Mouse (Mus musculus) neural tube, postnatal 0 days (tissue): Measurements from ENCODE around the gene Gm4141. TPM values are rescaled to one million over a fixed set of nuclear protein-coding genes. Genes with fewer than 3 reads are reported as not detected.

ENCODE experiments used
- polyA plus RNA-seq: library from polyadenylated mRNA; unstranded; fragments of >200 nt; fragmentation: Nextera tagmentation; extraction: Ambion mirVana; gene quantifications from 2 replicates; pipeline ENCODE4 v1.2.1, GENCODE M21; 2015

The Gm4141 gene
- not detected in 2 replicates for polyA plus RNA-seq

GRCm38 (mm10) chr7:20576141-20576540, at the start of gene Gm4141:
TSS of gene Gm4141 (minus strand) at chr7:20576241.

GRCm38 (mm10) chr7:20598921-20599320, 22.9 kb upstream of the Gm4141 start, which contains the start of gene Gm4513:
TSS of gene Gm4513 (minus strand) at chr7:20599021.

GRCm38 (mm10) chr7:20545657-20546056, 30.4 kb downstream of the Gm4141 start, which contains the start of gene Gm5726:
TSS of gene Gm5726 (minus strand) at chr7:20545757.

GRCm38 (mm10) chr7:20533537-20533936, 42.5 kb downstream of the Gm4141 start, which contains the start of gene Vmn1r104:
TSS of gene Vmn1r104 (plus strand) at chr7:20533837.

Other genes starting within 250 kb of the Gm4141 start
- not detected in 2 replicates for gene Gm4133, start 242.2 kb downstream of the Gm4141 start, polyA plus RNA-seq
- gene Gm5728, start 200.8 kb downstream of the Gm4141 start, polyA plus RNA-seq, result not detected in 2 replicates
- not detected in 2 replicates for gene Vmn1r100, start 158.3 kb downstream of the Gm4141 start, polyA plus RNA-seq
- gene Vmn1r101, start 133.6 kb downstream of the Gm4141 start, polyA plus RNA-seq, result not detected in 2 replicates
- gene Gm10670, start 101.3 kb downstream of the Gm4141 start, polyA plus RNA-seq, result not detected in 2 replicates
- not detected in 2 replicates for gene Vmn1r103, start 65.7 kb downstream of the Gm4141 start, polyA plus RNA-seq
- gene Vmn1r104, start 42.4 kb downstream of the Gm4141 start, polyA plus RNA-seq, result not detected in 2 replicates
- not detected in 2 replicates for gene Gm5726, start 30.5 kb downstream of the Gm4141 start, polyA plus RNA-seq
- gene Gm4513, start 22.8 kb upstream of the Gm4141 start, polyA plus RNA-seq, result not detected in 2 replicates
- gene Vmn1r107, start 92.7 kb upstream of the Gm4141 start, polyA plus RNA-seq, result not detected in 2 replicates
- gene Vmn1r111, start 127.0 kb upstream of the Gm4141 start, polyA plus RNA-seq, result not detected in 2 replicates
- gene Gm10668, start 154.4 kb upstream of the Gm4141 start, polyA plus RNA-seq, result not detected in 2 replicates
- gene Vmn1r112, start 194.9 kb upstream of the Gm4141 start, polyA plus RNA-seq, result not detected in 2 replicates
- gene Vmn1r113, start 211.0 kb upstream of the Gm4141 start, polyA plus RNA-seq, result not detected in 2 replicates
- not detected in 2 replicates for gene Vmn1r114, start 235.9 kb upstream of the Gm4141 start, polyA plus RNA-seq